Mouse (Mus musculus) thymus, adult 2 months (tissue): ENCODE data around the gene Ccdc114. TPM values are rescaled to one million over a fixed set of nuclear protein-coding genes. Genes with fewer than 3 reads are reported as not detected.

ENCODE experiments used
- DNase-seq: peaks from one replicate; pipeline ENCODE4 v3.0.0; 2021
- H3K27ac ChIP-seq: fragments of 200-500 bp; 2 replicates; pipeline ENCODE4 v1.5.1; 2012; ENCODE audit warnings: low read length, control low read depth; ENCODE audit not compliant: control insufficient read depth, insufficient read depth
- H3K27me3 ChIP-seq: fragments of 200-500 bp; 2 replicates; pipeline ENCODE4 v1.6.1; 2012; ENCODE audit warnings: mild to moderate bottlenecking, low read length, moderate library complexity, mixed read lengths; ENCODE audit not compliant: control insufficient read depth, insufficient read depth
- H3K36me3 ChIP-seq: fragments of 200-500 bp; 2 replicates; pipeline ENCODE4 v1.6.1; 2012; ENCODE audit warnings: mild to moderate bottlenecking, low read length, moderate library complexity; ENCODE audit not compliant: control insufficient read depth, insufficient read depth
- H3K4me1 ChIP-seq: fragments of 200-500 bp; replicated peaks from 2 replicates; pipeline ENCODE4 v1.6.1; 2012; ENCODE audit warnings: low read length; ENCODE audit not compliant: control insufficient read depth, insufficient read depth
- H3K4me3 ChIP-seq: fragments of 200-500 bp; 2 replicates; pipeline ENCODE4 v1.5.1; 2012; ENCODE audit warnings: mild to moderate bottlenecking, low read length, control low read depth, moderate library complexity; ENCODE audit not compliant: control insufficient read depth, insufficient read depth
- CTCF ChIP-seq: fragments of 200-500 bp; IDR thresholded peaks from 2 replicates; pipeline ENCODE4 v1.5.1; 2012; ENCODE audit warnings: mild to moderate bottlenecking, control low read depth, low read length, moderate library complexity, borderline replicate concordance; ENCODE audit not compliant: control insufficient read depth, poor library complexity, insufficient read depth; ENCODE audit errors: extremely low read depth
- POLR2A ChIP-seq: fragments of 200-500 bp; IDR thresholded peaks from 2 replicates; pipeline ENCODE4 v1.6.1; 2012; ENCODE audit warnings: mild to moderate bottlenecking, low read length, control low read depth, moderate library complexity; ENCODE audit not compliant: control insufficient read depth, poor library complexity, insufficient read depth; ENCODE audit errors: extremely low read depth
- WGBS: fragments of 180-500 bp; shearing (Covaris S2); methylation state at CpG from one replicate; pipeline ENCODE4 v1.1.7; 2018; 5-methylcytosine and 5-hydroxymethylcytosine counted together
- polyA plus RNA-seq: library from polyadenylated mRNA; depleted of rRNA; stranded (reverse); fragments of >200 nt; gene quantifications from 2 replicates; pipeline ENCODE4 v1.2.3, GENCODE M21; 2012

The Ccdc114 gene
- polyA plus RNA-seq, 1 experiment = 3.7 TPM

DNA sequence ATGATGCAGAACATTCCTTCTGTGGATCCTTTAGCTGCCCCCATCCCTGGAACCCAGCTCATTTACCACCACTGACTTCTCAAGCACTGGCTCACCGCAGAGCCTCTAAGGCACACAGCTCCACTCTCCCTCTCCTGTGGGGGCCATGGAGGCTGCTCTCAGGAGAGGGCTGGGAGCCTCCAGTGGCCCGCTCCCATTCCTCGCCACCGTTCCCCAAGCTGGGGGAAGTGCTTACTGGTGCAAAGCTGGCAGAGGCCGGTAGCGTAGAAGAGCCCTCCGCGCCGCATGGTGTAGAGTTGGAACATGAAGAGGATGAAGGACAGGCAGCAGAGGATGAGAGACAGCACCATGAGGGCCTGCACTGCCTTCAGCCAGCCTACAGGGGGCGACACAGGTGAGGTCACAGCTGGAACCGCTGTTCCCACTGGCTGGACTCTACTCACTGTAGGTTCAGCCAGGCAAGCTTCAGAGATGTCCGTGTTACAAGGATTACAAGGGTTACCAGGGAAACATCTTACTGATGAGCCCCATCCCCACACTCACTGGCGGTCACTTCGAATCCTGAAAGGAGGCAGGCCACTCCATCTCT lies 4.7 kb upstream of the Ccdc114 start:
- no peaks in the 10 kb centered on the region for H3K27me3 ChIP-seq
- H3K4me1 ChIP-seq = peaks cover 76% of the 10 kb centered on the region
- 87% methylated on average over 14 of the region's 14 CpGs for WGBS
- peak; percentile 43 for DNase-seq
- TF ChIP-seq POLR2A (no peak), CTCF (peak; percentile 79; the same call in 1 of the 2 replicates)
- H3K4me3 ChIP-seq = no peak overlapping the region
- no peaks in the 10 kb centered on the region for H3K36me3 ChIP-seq
- no peak overlapping the region for H3K27ac ChIP-seq

DNA sequence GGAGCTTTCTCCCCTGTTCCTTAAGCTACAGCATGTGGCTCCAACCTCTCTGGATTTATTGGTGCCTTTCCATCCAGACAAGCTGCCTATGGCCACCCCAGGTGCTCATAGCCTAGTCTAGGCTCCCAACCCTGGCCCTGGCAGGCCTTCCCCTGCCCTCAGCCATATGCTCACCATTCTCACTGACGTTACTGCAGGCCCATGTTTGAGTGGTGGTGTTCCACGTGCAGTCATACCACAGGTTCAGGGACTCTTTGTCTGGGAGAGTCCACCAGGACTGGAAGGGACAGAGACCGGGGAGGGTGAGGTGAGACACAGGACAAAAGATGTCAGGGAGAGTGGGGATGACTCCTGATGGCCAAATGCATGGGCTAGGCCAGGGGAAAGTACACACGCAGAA lies 4.1 kb upstream of the Ccdc114 start:
- Histone ChIP-seq H3K4me3 (peak overlapping the region; percentile 64), H3K27ac (peak overlapping the region; percentile 84), H3K27me3 (no peaks in the 10 kb centered on the region), H3K36me3 (no peaks in the 10 kb centered on the region), H3K4me1 (peaks cover 73% of the 10 kb centered on the region)
- WGBS = 27% methylated on average over 4 of the region's 4 CpGs
- DNase-seq = no peak
- TF ChIP-seq CTCF (no peak), POLR2A (no peak)

DNA sequence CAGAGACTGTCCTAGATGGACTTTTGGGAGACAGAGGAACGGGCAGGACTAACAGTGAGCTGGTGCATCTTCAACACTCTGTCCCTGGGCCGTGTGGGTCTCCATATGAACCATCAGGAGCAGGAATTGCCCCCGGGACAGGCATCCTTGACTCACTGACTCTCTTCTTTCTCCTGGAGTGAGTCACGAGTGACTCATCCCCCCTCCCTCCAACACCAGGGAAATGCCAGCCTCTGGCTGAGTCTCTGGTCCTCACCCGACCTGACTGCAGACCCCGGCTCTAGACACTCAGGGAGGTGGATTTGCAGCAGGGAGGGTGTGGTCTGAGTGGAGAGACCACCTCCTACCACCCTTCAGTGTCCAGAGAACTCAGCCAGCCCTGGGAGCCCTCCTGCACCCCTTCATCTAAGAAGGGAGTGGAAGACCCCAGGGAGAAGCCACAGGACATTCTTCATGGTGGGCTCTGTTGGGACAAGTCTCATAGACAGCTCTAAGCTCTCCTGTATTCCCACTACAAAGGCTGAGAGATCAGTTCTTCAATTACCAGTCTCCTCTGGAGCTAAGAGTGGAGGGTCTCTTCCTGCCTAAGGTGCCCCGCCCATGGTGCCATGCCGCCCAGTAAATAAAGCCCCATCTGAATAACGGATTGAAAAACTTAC lies 3.2 kb upstream of the Ccdc114 start:
- Histone ChIP-seq H3K4me3 (peak overlapping the region; percentile 64), H3K27me3 (no peaks in the 10 kb centered on the region), H3K4me1 (peaks cover 66% of the 10 kb centered on the region), H3K36me3 (no peaks in the 10 kb centered on the region), H3K27ac (peak overlapping the region; percentile 84)
- 2% methylated on average over 9 of the region's 9 CpGs for WGBS
- DNase-seq = peak; percentile 36
- TF ChIP-seq CTCF (no peak), POLR2A (no peak)

DNA sequence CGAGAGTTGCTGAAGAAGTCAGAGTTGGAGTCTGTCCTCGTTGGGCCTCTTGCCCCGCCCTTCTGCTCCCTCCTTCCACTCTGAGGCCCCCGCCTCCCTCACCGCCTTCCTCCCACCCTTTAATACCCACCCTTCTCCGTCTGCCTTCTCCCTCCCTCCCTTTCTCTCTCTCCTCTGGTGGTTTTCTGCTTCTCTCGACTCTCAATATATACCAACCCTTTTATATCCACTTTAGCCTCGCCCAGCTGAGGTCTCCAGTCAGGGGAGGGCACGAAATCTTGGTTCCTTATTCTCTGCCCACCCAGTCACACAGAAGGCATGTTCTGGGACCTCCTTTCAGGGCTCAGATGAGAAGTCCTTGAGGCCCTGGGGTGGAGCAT lies 2.6 kb upstream of the Ccdc114 start, which contains the start of gene Emp3:
Emp3 (minus strand) TSS at position 163 of the 380 bp plus-strand sequence.
- peaks cover 61% of the 10 kb centered on the region for H3K4me1 ChIP-seq

DNA sequence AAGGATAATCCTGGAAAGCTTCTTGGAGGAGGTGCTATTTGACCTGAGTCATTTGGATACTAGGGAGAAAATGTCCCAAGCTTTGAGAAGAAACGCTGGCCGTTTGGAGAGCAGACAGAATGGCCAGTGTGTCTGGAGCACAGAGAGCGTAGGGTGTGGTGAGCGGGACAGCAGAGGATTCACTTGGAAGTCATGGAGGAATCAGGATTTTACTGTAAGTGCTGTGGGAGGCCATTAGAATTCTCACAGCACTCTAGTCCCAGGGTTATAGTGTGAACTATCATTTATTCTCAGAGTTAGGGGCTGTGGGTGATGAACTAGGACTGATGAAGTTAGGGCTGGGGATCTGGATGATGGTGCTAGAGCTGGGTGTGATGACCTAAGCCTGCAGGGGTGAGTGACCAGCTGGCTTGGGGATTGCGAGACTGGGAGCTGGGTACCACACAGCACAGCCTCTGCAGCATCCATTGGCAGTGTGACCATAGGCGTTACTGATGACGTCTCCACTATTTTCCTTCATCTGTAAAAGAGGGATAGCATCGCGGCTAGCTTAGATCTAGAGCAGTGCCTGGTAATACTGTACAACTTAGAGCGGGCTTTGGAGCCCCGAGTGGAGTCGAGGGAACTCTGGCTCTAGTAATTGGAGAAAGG lies 1.8 kb upstream of the Ccdc114 start:
- WGBS = 54% methylated on average over 12 of the region's 12 CpGs
- H3K36me3 ChIP-seq = no peaks in the 10 kb centered on the region
- no peak for DNase-seq
- H3K27ac ChIP-seq = peak overlapping the region; percentile 80
- H3K4me1 ChIP-seq = peaks cover 57% of the 10 kb centered on the region
- TF ChIP-seq CTCF (no peak), POLR2A (no peak)
- H3K27me3 ChIP-seq = no peaks in the 10 kb centered on the region
- no peak overlapping the region for H3K4me3 ChIP-seq

More for the DNA sequence above, 2.6 kb upstream of the Ccdc114 start, which contains the start of gene Emp3:
- Histone ChIP-seq H3K36me3 (no peaks in the 10 kb centered on the region), H3K27me3 (no peaks in the 10 kb centered on the region), H3K4me3 (peak within 1 kb of the TSS; percentile 64), H3K27ac (peak within 1 kb of the TSS; percentile 84)
- WGBS = 4% methylated on average over 9 of the region's 9 CpGs
- TF ChIP-seq POLR2A = 0 out of 2 replicates have a peak, but pooled peaks have one; percentile 13
- TF ChIP-seq CTCF = no peak
- DNase-seq = peak; percentile 74

DNA sequence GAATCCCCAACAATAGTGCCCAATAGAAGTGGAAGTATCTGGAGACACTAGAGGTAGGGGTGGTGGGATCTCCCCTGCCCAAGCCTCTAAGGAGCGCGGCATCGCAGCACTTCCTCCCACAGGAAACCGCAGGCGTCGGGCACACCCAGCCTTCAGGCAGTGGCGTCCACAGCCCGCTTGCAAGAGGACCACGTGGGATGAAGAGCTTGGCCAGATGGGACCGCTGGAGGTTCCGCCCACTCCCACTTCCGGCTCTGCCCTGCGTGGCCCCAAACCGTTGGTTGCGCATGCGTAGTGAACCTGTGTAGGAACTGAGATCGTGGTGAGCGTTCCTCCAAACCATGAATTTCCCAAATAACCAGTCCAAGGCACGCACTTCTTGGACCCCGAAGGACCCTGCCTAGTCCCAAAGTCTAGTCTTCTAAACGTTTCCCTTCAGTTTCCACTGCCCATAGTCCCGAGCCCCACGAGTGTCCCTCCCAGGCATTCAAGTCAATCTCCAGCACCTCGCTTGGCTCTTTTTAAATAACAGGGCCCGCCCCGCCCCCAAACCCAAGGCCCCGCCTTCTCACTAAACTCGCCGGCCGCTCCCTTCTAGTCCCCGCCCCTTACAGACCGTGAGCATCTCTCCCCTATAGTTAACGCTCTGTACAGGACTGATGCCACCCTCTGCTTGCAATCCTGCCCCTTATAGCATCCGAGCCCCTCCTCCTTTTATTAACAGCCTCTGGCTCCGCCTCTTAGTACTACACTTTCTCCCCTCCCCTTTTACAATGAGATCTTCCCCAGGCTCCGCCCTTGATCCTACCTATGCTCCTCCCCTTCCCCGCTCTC lies 727 bp upstream of the Ccdc114 start:
- peak; percentile 93 for DNase-seq
- Histone ChIP-seq H3K36me3 (no peaks in the 10 kb centered on the region), H3K4me1 (peaks cover 46% of the 10 kb centered on the region), H3K4me3 (peak overlapping the region; percentile 51), H3K27ac (peak overlapping the region; percentile 92), H3K27me3 (no peaks in the 10 kb centered on the region)
- peak; percentile 55; the same call in 1 of the 2 replicates for TF ChIP-seq POLR2A
- no peak for TF ChIP-seq CTCF
- under 1% methylated on average over 37 of the region's 37 CpGs for WGBS
